8 mouse cellular contexts compared by ENCODE assay signal in genomic region chr8:119843444-119843843, GRCm38 (mm10). TPM values are rescaled to one million over a fixed set of nuclear protein-coding genes. Genes with fewer than 3 reads are reported as not detected.
A peak's percentile ranks its signal among the peaks of the same experiment; 100 is the strongest.
DNase-seq lines count a peak whose midpoint lies in the region; ATAC-seq and TF ChIP-seq lines count a peak whose summit lies in the region.

No protein-coding gene starts in this region.

- H3K36me3 ChIP-seq in forebrain, embryonic 10.5 days (replicated peaks) = no peaks in the 10 kb centered on the region
- H3K36me3 ChIP-seq in forebrain, embryonic 12.5 days (replicated peaks) = no peaks in the 10 kb centered on the region

- DNase-seq in forebrain, embryonic 10.5 days (ENCODE audit: extremely low spot score, low spot score) = peak; percentile 62
- DNase-seq in B cell, adult 2 months = peak; percentile 89 to 92
- peak; percentile 73 for DNase-seq in adrenal gland, postnatal 25 days
- peak; percentile 83 to 88 for DNase-seq in kidney, postnatal 4 days
- DNase-seq in lung, postnatal 14 days = peak; percentile 89
- DNase-seq in spleen, adult 18-20 months = peak; percentile 59 to 79

- H3K4me3 ChIP-seq in forebrain, embryonic 10.5 days = no peak overlapping the region
- H3K4me3 ChIP-seq in forebrain, embryonic 12.5 days (replicated peaks) = no peak overlapping the region
- no peak overlapping the region for H3K4me3 ChIP-seq in embryonic fibroblast, embryonic 13.5 days (ENCODE audit: insufficient read depth, low read length)

- no peaks in the 10 kb centered on the region for H3K9me3 ChIP-seq in forebrain, embryonic 10.5 days
- no peaks in the 10 kb centered on the region for H3K9me3 ChIP-seq in forebrain, embryonic 12.5 days

- peaks cover 11% of the 10 kb centered on the region for H3K27me3 ChIP-seq in forebrain, embryonic 10.5 days (ENCODE audit: poor library complexity, severe bottlenecking)
- H3K27me3 ChIP-seq in forebrain, embryonic 12.5 days = peaks cover 4% of the 10 kb centered on the region; the same call in 1 of the 2 replicates

- no peak for ATAC-seq in forebrain, embryonic 12.5 days (ENCODE audit: low FRiP score)

- 3% methylated on average over 4 of the region's 4 CpGs for WGBS in forebrain, embryonic 10.5 days
- WGBS in forebrain, embryonic 12.5 days = under 1% methylated on average over 4 of the region's 4 CpGs

- H3K4me2 ChIP-seq in forebrain, embryonic 12.5 days = no peak overlapping the region

- no peak overlapping the region for H3K9ac ChIP-seq in forebrain, embryonic 12.5 days

- TF ChIP-seq POLR2A in embryonic fibroblast, embryonic 13.5 days (IDR thresholded peaks at IDR 0.05; ENCODE audit: low read depth, low read length) = no peak

- TF ChIP-seq CTCF in embryonic fibroblast, embryonic 13.5 days (IDR thresholded peaks at IDR 0.05; ENCODE audit: borderline replicate concordance, insufficient read depth, low read length) = peak; percentile 24; the same call in 1 of the 2 replicates

- no peak overlapping the region for H3K27ac ChIP-seq in forebrain, embryonic 10.5 days
- no peak overlapping the region for H3K27ac ChIP-seq in forebrain, embryonic 12.5 days
- H3K27ac ChIP-seq in embryonic fibroblast, embryonic 13.5 days (ENCODE audit: insufficient read depth, low read length) = no peak overlapping the region

- H3K4me1 ChIP-seq in forebrain, embryonic 10.5 days = peaks cover 36% of the 10 kb centered on the region
- H3K4me1 ChIP-seq in forebrain, embryonic 12.5 days = peaks cover 22% of the 10 kb centered on the region
- peaks cover 4% of the 10 kb centered on the region; the same call in 1 of the 2 replicates for H3K4me1 ChIP-seq in embryonic fibroblast, embryonic 13.5 days (ENCODE audit: control insufficient read depth, insufficient read depth, low read length)

RNA-seq across cellular contexts. Expression of gene Cotl1, which starts 3.1 kb away (rescaled TPM):
- 109 and 114 TPM in 2 replicates for polyA plus RNA-seq in forebrain, embryonic 10.5 days (2016; fragmentation: Nextera tagmentation; extraction: Ambion mirVana)
- 148 and 282 TPM in 2 replicates for polyA plus RNA-seq in forebrain, embryonic 12.5 days (2016; fragmentation: Nextera tagmentation; extraction: Ambion mirVana)
- 38.3 and 40.8 TPM in 2 replicates for total RNA-seq in adrenal gland, postnatal 25 days (2021)
- 27.0 and 35.5 TPM in 2 replicates for polyA plus RNA-seq in embryonic fibroblast, embryonic 13.5 days (2011; ENCODE audit: insufficient read length, low read depth, missing spikeins)

RNA-seq across cellular contexts. Expression of gene Klhl36, which starts 18.6 kb away (rescaled TPM):
- polyA plus RNA-seq in forebrain, embryonic 10.5 days (2016; fragmentation: Nextera tagmentation; extraction: Ambion mirVana) = 10.8 and 11.1 TPM in 2 replicates
- 9.9 and 10.9 TPM in 2 replicates for polyA plus RNA-seq in forebrain, embryonic 12.5 days (2016; fragmentation: Nextera tagmentation; extraction: Ambion mirVana)
- total RNA-seq in adrenal gland, postnatal 25 days (2021) = 6.9 and 13.5 TPM in 2 replicates
- 1.6 and 2.1 TPM in 2 replicates for polyA plus RNA-seq in embryonic fibroblast, embryonic 13.5 days (2011; ENCODE audit: insufficient read length, low read depth, missing spikeins)
